Mouse (Mus musculus) lung, embryonic 16.5 days (tissue): ENCODE data around the gene Cdkn2b. TPM values are rescaled to one million over a fixed set of nuclear protein-coding genes. Genes with fewer than 3 reads are reported as not detected.

ENCODE experiments used
- ATAC-seq: fragments of 200-750 bp; cut with Nextera tagmentation; 2 replicates; pipeline ENCODE4 v1.8.0; 2017; ENCODE audit warnings: low read depth, mild to moderate bottlenecking, moderate library complexity
- H3K27ac ChIP-seq: fragments of 300-500 bp; sonication (generic); 2 replicates; pipeline ENCODE4 v1.5.1; 2014; ENCODE audit warnings: mild to moderate bottlenecking, control low read depth, low read length
- H3K27me3 ChIP-seq: fragments of 300-500 bp; sonication (generic); 2 replicates; pipeline ENCODE4 v1.6.1; 2014; ENCODE audit warnings: low read depth, low read length, mixed read lengths; ENCODE audit not compliant: control insufficient read depth, insufficient read depth
- H3K36me3 ChIP-seq: fragments of 300-500 bp; sonication (generic); 2 replicates; pipeline ENCODE4 v1.6.1; 2014; ENCODE audit warnings: low read length; ENCODE audit not compliant: control insufficient read depth, insufficient read depth
- H3K4me1 ChIP-seq: fragments of 300-500 bp; sonication (generic); replicated peaks from 2 replicates; pipeline ENCODE4 v1.6.1; 2014; ENCODE audit warnings: low read length, mixed read lengths; ENCODE audit not compliant: control insufficient read depth, insufficient read depth
- H3K4me2 ChIP-seq: fragments of 300-500 bp; sonication (generic); 2 replicates; pipeline ENCODE4 v1.6.1; 2014; ENCODE audit warnings: low read depth, low read length, control low read depth
- H3K4me3 ChIP-seq: fragments of 300-500 bp; sonication (generic); 2 replicates; pipeline ENCODE4 v1.5.1; 2014; ENCODE audit warnings: mild to moderate bottlenecking, low read length, control low read depth
- H3K9ac ChIP-seq: fragments of 300-500 bp; sonication (generic); 2 replicates; pipeline ENCODE4 v1.6.1; 2014; ENCODE audit warnings: low read length, control low read depth
- H3K9me3 ChIP-seq: fragments of 300-500 bp; sonication (generic); 2 replicates; pipeline ENCODE4 v1.6.1; 2016; ENCODE audit warnings: low read length; ENCODE audit not compliant: control insufficient read depth
- WGBS: fragments of 180-500 bp; shearing (Covaris S2); extraction: QIAGEN DNeasy Blood & Tissue Kit; methylation state at CpG from one replicate; pipeline ENCODE4 v1.1.7; 2014; 5-methylcytosine and 5-hydroxymethylcytosine counted together
- polyA plus RNA-seq: library from polyadenylated mRNA; unstranded; fragments of >200 nt; fragmentation: Nextera tagmentation; extraction: Ambion mirVana; gene quantifications from 2 replicates; pipeline ENCODE4 v1.2.1, GENCODE M21; 2015

Gene Cdkn2b
- 6.7 and 9.5 TPM in 2 replicates for polyA plus RNA-seq

DNA sequence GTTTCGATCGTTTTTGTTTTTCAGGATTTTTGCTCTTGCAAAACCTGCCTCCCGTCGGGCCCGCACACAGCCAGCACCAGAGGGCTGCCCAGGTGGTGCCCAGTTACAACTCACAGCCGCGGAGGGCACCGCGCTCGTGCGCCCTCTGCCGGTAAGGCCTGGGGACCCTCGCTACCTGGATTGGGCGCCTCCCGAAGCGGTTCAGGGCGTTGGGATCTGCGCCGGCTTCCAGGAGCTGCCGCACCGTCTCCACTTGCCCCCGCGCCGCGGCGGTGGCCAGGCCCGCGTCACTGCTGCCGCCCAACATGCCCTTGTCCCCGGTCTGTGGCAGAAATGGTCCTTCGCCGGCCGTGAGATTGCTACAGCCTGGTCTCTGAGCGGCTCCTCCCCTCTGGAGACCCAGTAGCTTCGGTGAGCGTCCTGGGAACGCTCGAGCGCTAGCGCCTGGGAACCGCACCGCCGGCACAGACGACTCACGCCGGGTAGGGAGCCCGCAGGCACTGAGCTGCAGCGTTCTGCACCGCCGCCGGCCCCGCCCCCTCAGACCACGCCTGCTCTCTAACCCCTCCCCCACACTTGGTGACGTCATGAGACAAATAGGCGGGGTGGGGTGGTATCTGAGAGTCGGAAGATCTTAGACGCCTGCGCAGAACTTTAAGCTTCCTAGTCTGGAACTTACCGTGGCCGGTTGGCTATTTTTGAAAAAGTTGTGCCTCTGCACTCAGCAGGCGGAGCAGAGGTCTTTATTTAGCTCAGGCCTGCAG is at the start of gene Cdkn2b:
Cdkn2b (minus strand) TSS at position 549 of the 764 bp plus-strand sequence.
- no peaks in the 10 kb centered on the region for H3K9me3 ChIP-seq
- WGBS, result under 1% methylated on average over 57 of the region's 61 CpGs
- H3K9ac ChIP-seq, result peak within 1 kb of the TSS; percentile 63
- H3K36me3 ChIP-seq, result no peaks in the 10 kb centered on the region
- H3K4me3 ChIP-seq, result peak within 1 kb of the TSS; percentile 66
- ATAC-seq, result peak; percentile 94
- H3K27me3 ChIP-seq, result peaks cover 50% of the 10 kb centered on the region
- peaks cover 4% of the 10 kb centered on the region for H3K4me1 ChIP-seq
- peak within 1 kb of the TSS; percentile 59 for H3K27ac ChIP-seq
- peak within 1 kb of the TSS; percentile 95 for H3K4me2 ChIP-seq

DNA sequence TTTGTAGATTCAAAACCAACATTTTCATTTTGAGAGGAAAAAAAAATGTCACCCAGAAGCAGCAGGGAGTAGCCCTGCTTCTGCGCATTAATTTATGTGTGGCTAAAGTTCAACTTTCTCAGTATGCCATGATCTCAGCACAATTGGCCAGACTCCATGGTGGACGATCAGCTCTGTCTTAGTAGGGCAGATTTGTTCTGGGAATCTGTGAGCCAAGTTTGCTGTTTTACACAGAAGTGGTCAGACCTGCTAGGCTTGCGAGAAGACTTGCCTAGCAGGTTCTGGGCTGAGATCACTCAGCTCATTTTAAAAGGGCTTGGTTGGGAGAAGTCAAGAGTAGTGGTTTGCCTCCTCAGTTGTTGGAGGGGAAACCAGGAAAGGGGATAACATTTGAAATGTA is 49.5 kb upstream of the Cdkn2b start:
- H3K36me3 ChIP-seq, result no peaks in the 10 kb centered on the region
- no peak overlapping the region for H3K4me3 ChIP-seq
- no peaks in the 10 kb centered on the region for H3K9me3 ChIP-seq
- no peaks in the 10 kb centered on the region for H3K27me3 ChIP-seq
- H3K27ac ChIP-seq, result peak overlapping the region; percentile 62
- no peak overlapping the region for H3K9ac ChIP-seq
- ATAC-seq, result peak; percentile 97
- no peak overlapping the region for H3K4me2 ChIP-seq
- 38% methylated on average over 3 of the region's 3 CpGs for WGBS
- H3K4me1 ChIP-seq, result peaks cover 4% of the 10 kb centered on the region; the same call in 1 of the 2 replicates

DNA sequence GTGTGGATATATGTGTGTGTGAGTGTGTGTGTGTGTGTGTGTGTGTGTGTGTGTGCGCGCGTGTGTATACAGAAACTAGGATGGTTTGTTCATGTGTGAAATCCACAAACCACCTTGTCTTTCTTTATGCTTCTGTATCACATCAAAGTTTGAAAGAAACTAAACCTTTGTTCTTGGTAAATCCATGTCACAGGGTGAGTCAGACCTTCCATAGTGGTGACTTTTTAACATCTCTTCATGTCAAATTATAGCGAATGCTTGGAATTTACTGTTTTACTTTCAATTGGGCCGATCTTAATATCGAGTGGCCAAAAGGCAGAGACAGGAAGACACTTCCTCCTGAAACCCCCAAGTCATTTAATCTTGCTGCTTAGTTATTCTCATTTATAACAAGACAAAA is 48.7 kb upstream of the Cdkn2b start:
- Histone ChIP-seq H3K9ac (no peak overlapping the region), H3K4me2 (no peak overlapping the region), H3K36me3 (no peaks in the 10 kb centered on the region), H3K9me3 (no peaks in the 10 kb centered on the region), H3K27me3 (no peaks in the 10 kb centered on the region), H3K27ac (peak overlapping the region; percentile 62), H3K4me1 (peaks cover 4% of the 10 kb centered on the region; the same call in 1 of the 2 replicates), H3K4me3 (no peak overlapping the region)
- ATAC-seq, result no peak
- 81% methylated on average over 6 of the region's 6 CpGs for WGBS

DNA sequence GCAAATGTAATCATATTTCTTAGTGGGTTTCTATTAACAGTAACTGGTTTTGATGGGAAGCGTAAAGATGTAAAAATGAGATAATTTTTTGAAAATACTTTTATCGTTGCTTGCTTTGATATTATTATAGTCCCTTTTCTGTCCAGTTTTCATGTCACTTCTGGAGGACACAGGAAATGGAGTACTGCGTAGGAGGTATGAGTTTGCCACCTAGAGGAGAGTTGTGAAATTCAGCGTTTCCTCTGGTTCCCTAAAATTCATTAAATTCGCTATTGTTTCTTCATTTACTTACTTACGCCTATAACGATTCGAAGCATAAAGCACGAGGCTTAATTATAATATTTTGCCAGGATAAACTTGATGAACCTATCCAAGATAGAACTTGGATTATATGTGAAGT is 43.1 kb upstream of the Cdkn2b start:
- H3K4me1 ChIP-seq, result no peaks in the 10 kb centered on the region
- ATAC-seq, result no peak
- H3K36me3 ChIP-seq, result no peaks in the 10 kb centered on the region
- no peaks in the 10 kb centered on the region for H3K27me3 ChIP-seq
- H3K9me3 ChIP-seq, result no peaks in the 10 kb centered on the region
- WGBS, result 44% methylated on average over 9 of the region's 9 CpGs
- no peak overlapping the region for H3K4me3 ChIP-seq
- H3K4me2 ChIP-seq, result no peak overlapping the region
- H3K27ac ChIP-seq, result no peak overlapping the region
- no peak overlapping the region for H3K9ac ChIP-seq

DNA sequence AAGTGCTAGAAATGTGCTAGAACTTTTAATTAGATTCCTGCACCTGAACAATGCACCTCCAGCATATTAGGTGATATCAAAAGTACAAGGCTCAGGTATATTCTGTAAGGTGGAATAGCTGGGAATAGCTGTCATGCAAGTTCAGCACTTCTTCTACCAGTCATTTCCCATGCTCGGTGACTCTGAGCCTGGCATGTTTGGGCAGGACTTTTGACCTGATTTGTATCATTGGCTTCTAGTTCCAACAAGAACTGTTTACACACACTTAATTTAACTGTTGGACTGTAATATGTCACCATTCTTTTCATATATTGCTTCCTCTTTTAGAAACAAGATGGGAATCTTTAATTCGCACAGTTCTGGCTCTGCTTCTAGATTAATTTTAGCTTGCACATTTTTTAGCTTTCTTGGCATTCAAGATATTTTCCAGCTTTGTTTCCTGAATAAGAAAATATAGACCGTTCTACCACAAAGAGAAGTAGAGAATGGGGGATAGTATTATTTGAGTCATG is 42.3 kb upstream of the Cdkn2b start:
- Histone ChIP-seq H3K27ac (no peak overlapping the region), H3K4me1 (no peaks in the 10 kb centered on the region), H3K4me3 (no peak overlapping the region), H3K4me2 (no peak overlapping the region), H3K27me3 (no peaks in the 10 kb centered on the region), H3K9ac (no peak overlapping the region), H3K9me3 (no peaks in the 10 kb centered on the region), H3K36me3 (no peaks in the 10 kb centered on the region)
- ATAC-seq, result no peak
- WGBS, result 64% methylated on average over 3 of the region's 3 CpGs

DNA sequence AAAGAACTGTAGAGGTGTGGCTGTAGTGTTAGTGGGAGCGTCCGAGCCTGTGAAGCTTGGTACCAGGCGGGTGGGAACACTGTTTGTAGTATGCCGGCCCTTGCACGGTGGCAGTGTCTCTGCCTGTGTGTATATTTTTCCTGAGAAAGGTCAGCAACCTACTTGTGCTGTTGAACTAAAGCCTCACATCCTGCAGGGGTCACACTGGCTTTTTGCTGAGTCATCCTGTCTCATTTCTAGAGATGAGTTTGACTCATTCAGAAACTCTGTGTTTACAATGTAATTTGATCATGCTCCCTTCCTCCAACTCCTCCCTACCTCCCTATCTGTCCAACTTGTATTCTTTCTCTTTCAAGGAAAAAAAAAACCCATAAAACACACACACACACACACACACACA is 40.6 kb upstream of the Cdkn2b start:
- no peak overlapping the region for H3K4me2 ChIP-seq
- H3K27me3 ChIP-seq, result no peaks in the 10 kb centered on the region
- H3K4me1 ChIP-seq, result no peaks in the 10 kb centered on the region
- H3K9me3 ChIP-seq, result no peaks in the 10 kb centered on the region
- H3K36me3 ChIP-seq, result no peaks in the 10 kb centered on the region
- no peak overlapping the region for H3K4me3 ChIP-seq
- no peak overlapping the region for H3K9ac ChIP-seq
- no peak for ATAC-seq
- 9% methylated on average over 5 of the region's 5 CpGs for WGBS
- H3K27ac ChIP-seq, result no peak overlapping the region

DNA sequence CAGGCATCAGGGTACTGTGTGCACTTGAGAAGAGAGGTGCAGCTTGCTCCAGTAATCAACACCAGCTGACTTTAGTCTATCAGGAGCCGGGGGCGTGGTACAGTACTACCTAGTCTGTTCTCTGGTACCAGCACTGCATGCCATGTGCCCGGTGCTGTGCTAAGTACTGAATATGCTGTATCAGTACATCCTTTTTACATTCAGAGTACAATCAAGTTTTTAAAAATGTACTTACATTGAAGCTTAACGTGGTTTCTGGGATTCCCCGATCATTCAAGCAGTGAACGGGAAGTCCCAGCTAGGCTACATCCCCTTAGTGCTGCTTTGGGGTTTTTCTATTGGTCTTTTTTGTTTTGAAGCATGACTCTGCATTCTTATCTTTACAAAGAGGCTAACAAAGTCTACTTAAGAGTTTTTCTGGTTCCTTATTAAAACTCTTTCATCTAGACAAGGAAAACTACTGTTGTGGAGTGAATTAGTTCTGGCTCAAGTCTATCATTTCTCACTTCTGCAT is 40.2 kb upstream of the Cdkn2b start:
- Histone ChIP-seq H3K27ac (no peak overlapping the region), H3K36me3 (no peaks in the 10 kb centered on the region), H3K9ac (no peak overlapping the region), H3K4me1 (no peaks in the 10 kb centered on the region), H3K27me3 (no peaks in the 10 kb centered on the region), H3K4me2 (no peak overlapping the region), H3K9me3 (no peaks in the 10 kb centered on the region), H3K4me3 (no peak overlapping the region)
- WGBS, result 63% methylated on average over 6 of the region's 6 CpGs
- ATAC-seq, result no peak

DNA sequence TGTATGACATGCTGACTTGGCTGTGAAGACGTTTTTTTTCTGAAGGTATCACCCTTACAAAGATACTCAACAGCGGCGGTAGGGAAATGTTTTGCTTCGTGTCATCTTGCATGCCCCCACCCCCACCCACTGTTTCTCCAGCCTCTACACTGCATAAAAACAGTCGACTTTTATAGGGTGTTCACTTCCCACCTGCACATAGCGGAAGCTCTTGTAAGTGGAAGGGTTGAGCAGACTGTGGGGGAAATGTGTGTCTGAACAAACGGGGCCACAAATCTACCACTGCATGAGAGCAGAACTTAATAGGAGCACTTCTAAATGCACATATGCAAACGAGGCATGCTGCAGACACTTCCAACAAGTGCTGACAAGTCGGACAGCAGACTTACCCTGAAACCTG is 39.6 kb upstream of the Cdkn2b start:
- H3K36me3 ChIP-seq, result no peaks in the 10 kb centered on the region
- no peaks in the 10 kb centered on the region for H3K4me1 ChIP-seq
- 47% methylated on average over 9 of the region's 9 CpGs for WGBS
- H3K27ac ChIP-seq, result no peak overlapping the region
- no peak for ATAC-seq
- no peak overlapping the region for H3K4me3 ChIP-seq
- H3K27me3 ChIP-seq, result no peaks in the 10 kb centered on the region
- H3K9me3 ChIP-seq, result no peaks in the 10 kb centered on the region
- no peak overlapping the region for H3K9ac ChIP-seq
- H3K4me2 ChIP-seq, result no peak overlapping the region

DNA sequence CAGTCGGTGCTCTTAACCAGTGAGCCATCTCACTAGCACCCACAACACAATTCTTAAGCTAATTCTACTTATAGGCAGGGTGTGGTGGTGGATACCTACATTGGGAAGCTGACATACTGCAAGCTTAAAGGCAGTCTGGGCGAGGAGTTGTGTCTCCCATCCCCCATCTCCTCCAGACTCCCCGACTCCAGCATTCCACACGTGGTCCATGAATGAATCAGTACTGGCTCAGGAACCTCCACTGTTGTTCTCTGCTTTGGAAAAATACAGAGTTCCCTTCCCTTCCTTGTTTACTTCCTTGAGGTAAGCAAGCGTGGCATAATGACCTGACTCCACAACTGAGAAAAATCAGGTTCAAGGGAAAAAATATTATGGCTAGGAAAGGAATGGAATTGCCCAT is 38.0 kb upstream of the Cdkn2b start:
- Histone ChIP-seq H3K9ac (no peak overlapping the region), H3K9me3 (no peaks in the 10 kb centered on the region), H3K36me3 (no peaks in the 10 kb centered on the region), H3K4me2 (no peak overlapping the region), H3K27me3 (no peaks in the 10 kb centered on the region), H3K4me1 (no peaks in the 10 kb centered on the region), H3K27ac (no peak overlapping the region), H3K4me3 (no peak overlapping the region)
- 44% methylated on average over 5 of the region's 5 CpGs for WGBS
- ATAC-seq, result no peak
